Mouse (Mus musculus) heart, embryonic 16.5 days (tissue): ENCODE data around the gene Tgfbr3. TPM values are rescaled to one million over a fixed set of nuclear protein-coding genes. Genes with fewer than 3 reads are reported as not detected.
"Not testable (repeated sequence)": the region's sequence is repeated elsewhere in the genome, so short reads cannot be mapped to it uniquely, and the experiment has no call there.

ENCODE experiments used
- ATAC-seq: fragments of 200-750 bp; cut with Nextera tagmentation; replicated peaks from 2 replicates; pipeline ENCODE4 v1.8.0; 2017; ENCODE audit warnings: moderate number of reproducible peaks; ENCODE audit not compliant: insufficient read depth, low FRiP score; ENCODE audit errors: extremely low read depth
- H3K27ac ChIP-seq: fragments of 300-500 bp; sonication (generic); 2 replicates; pipeline ENCODE4 v1.5.1; 2014; ENCODE audit warnings: mild to moderate bottlenecking, low read length, control low read depth, moderate library complexity
- H3K27me3 ChIP-seq: fragments of 300-500 bp; sonication (generic); 2 replicates; pipeline ENCODE4 v1.6.1; 2014; ENCODE audit warnings: low read length, mixed read lengths; ENCODE audit not compliant: control insufficient read depth, insufficient read depth
- H3K36me3 ChIP-seq: fragments of 300-500 bp; sonication (generic); 2 replicates; pipeline ENCODE4 v1.6.1; 2014; ENCODE audit not compliant: control insufficient read depth, insufficient read depth
- H3K4me1 ChIP-seq: fragments of 300-500 bp; sonication (generic); 2 replicates; pipeline ENCODE4 v1.6.1; 2014; ENCODE audit warnings: low read length, mixed read lengths; ENCODE audit not compliant: control insufficient read depth, insufficient read depth
- H3K4me2 ChIP-seq: fragments of 300-500 bp; sonication (generic); 2 replicates; pipeline ENCODE4 v1.6.1; 2014; ENCODE audit warnings: low read depth, mild to moderate bottlenecking, control low read depth, low read length
- H3K4me3 ChIP-seq: fragments of 300-500 bp; sonication (generic); 2 replicates; pipeline ENCODE4 v1.5.1; 2014; ENCODE audit warnings: mild to moderate bottlenecking, control low read depth, low read length
- H3K9ac ChIP-seq: fragments of 300-500 bp; sonication (generic); 2 replicates; pipeline ENCODE4 v1.6.1; 2014; ENCODE audit warnings: low read length, control low read depth
- H3K9me3 ChIP-seq: fragments of 300-500 bp; sonication (generic); replicated peaks from 2 replicates; pipeline ENCODE4 v1.6.1; 2016; ENCODE audit warnings: low read length; ENCODE audit not compliant: control insufficient read depth
- WGBS: fragments of 180-500 bp; shearing (Covaris S2); extraction: QIAGEN DNeasy Blood & Tissue Kit; methylation state at CpG from one replicate; pipeline ENCODE4 v1.1.7; 2014; 5-methylcytosine and 5-hydroxymethylcytosine counted together
- polyA plus RNA-seq: library from polyadenylated mRNA; unstranded; fragments of >200 nt; fragmentation: Nextera tagmentation; extraction: Ambion mirVana; gene quantifications from 2 replicates; pipeline ENCODE4 v1.2.1, GENCODE M21; 2015

The Tgfbr3 gene
- polyA plus RNA-seq, 1 experiment from 2014 or later, result 20.1 TPM

GRCm38 (mm10) chr5:107251751-107252305, 37.6 kb downstream of the Tgfbr3 start:
- H3K9ac ChIP-seq, result peak overlapping the region; percentile 21; the same call in 1 of the 2 replicates
- H3K36me3 ChIP-seq, result peaks cover 7% of the 10 kb centered on the region
- H3K27ac ChIP-seq, result peak overlapping the region; percentile 91
- H3K27me3 ChIP-seq, result no peaks in the 10 kb centered on the region
- ATAC-seq, result peak; percentile 78
- no peaks in the 10 kb centered on the region for H3K9me3 ChIP-seq
- peak overlapping the region; percentile 37; the same call in 1 of the 2 replicates for H3K4me2 ChIP-seq
- H3K4me1 ChIP-seq, result peaks cover 31% of the 10 kb centered on the region
- 10% methylated on average over 3 of the region's 3 CpGs for WGBS
- no peak overlapping the region for H3K4me3 ChIP-seq

DNA sequence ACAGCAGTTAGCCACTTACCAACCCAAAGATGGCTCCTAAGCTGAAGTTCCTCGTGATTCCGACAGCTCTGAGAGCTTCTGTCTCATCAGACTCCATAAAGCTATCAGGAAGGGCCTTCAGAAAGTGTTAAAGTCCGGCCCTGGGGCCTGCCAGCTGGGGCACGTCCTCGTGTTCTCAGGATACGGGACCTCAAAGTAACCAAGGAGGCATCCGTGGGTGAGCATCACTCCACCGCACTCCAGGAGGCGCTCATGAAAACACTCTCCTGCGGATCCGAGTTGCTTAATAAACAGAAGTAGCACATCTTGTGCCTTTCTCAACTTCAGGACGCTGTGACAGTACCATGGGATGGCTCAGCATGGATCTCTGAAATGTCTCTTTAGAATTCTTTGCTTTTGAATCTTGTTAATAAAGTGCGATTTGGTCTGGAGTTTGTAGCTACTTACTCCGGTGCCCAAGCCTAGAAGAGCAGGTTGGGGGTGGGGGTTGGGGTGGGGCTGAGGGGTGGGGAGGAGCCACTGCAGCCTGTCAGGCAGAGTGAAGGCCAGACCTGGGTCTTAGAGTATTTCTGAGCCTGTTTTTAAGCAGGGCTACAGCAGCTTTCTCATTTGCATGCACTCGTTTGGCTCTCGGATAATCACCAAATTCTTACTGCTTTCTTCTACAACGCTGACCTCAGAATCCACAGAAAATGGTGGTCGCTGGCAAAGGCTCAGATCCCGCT, 38.7 kb downstream of the Tgfbr3 start:
- WGBS, result 38% methylated on average over 19 of the region's 19 CpGs
- no peak for ATAC-seq

DNA sequence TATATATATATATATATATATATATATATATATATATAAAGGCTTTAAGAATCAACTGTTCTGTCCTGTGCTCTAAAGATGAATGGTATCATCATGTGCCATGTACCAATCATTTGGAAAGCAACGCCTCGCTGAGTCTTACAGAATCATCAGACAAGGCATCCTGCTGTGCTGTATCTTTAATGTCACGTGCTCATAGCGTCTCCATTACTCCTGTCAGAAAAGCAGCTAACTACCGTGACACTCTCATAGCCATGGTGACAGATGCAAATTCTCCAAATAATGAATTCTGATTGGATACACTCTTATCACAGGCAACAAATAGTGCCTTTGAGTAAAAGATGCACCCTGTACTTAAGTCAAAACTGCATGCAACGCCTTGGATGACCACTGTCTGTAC, 40.7 kb downstream of the Tgfbr3 start:
- no peak overlapping the region for H3K4me3 ChIP-seq
- no peak overlapping the region for H3K4me2 ChIP-seq
- H3K27ac ChIP-seq, result no peak overlapping the region
- 90% methylated on average over 6 of the region's 6 CpGs for WGBS
- H3K9me3 ChIP-seq, result no peaks in the 10 kb centered on the region; the same call in 1 of the 2 replicates
- H3K4me1 ChIP-seq, result peaks cover 32% of the 10 kb centered on the region
- H3K36me3 ChIP-seq, result 0 out of 2 replicates have a peak, but pooled peaks cover 4% of the 10 kb centered on the region
- H3K27me3 ChIP-seq, result no peaks in the 10 kb centered on the region
- no peak overlapping the region for H3K9ac ChIP-seq
- ATAC-seq, result no peak

More for the DNA sequence above, 38.7 kb downstream of the Tgfbr3 start:
- Histone ChIP-seq H3K9ac (0 out of 2 replicates have a peak overlapping the region, but pooled peaks have one; percentile 4), H3K27ac (peak overlapping the region; percentile 91), H3K9me3 (no peaks in the 10 kb centered on the region; the same call in 1 of the 2 replicates), H3K4me2 (peak overlapping the region; percentile 42), H3K4me1 (peaks cover 31% of the 10 kb centered on the region), H3K4me3 (peak overlapping the region; percentile 24), H3K27me3 (no peaks in the 10 kb centered on the region), H3K36me3 (peaks cover 7% of the 10 kb centered on the region)

DNA sequence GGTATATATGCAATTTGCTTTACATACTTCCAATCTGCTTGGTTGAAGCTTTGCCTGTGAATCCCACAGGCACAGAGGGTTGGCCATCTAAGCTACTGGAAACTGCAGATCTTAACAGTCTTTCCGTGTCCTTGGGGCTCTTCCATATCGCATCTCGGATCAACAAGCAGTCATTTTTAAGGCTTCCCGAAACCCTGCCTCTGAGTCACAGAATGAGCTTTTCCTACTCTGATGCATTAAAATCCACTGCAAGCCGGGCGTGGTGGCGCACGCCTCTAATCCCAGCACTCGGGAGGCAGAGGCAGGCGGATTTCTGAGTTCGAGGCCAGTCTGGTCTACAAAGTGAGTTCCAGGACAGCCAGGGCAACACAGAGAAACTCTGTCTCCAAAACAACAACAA, 41.1 kb downstream of the Tgfbr3 start:
- 94% methylated on average over 11 of the region's 11 CpGs for WGBS
- H3K9ac ChIP-seq, H3K9me3 ChIP-seq, H3K27me3 ChIP-seq, H3K4me2 ChIP-seq, H3K36me3 ChIP-seq, H3K27ac ChIP-seq, ATAC-seq, H3K4me3 ChIP-seq: not testable (repeated sequence)
- peaks cover 35% of the 10 kb centered on the region for H3K4me1 ChIP-seq

GRCm38 (mm10) chr5:107247786-107248185, 41.6 kb downstream of the Tgfbr3 start:
- Histone ChIP-seq H3K27me3 (no peaks in the 10 kb centered on the region), H3K4me3 (no peak overlapping the region), H3K9ac (no peak overlapping the region), H3K27ac (no peak overlapping the region), H3K4me1 (peaks cover 34% of the 10 kb centered on the region), H3K9me3 (no peaks in the 10 kb centered on the region; the same call in 1 of the 2 replicates), H3K4me2 (no peak overlapping the region), H3K36me3 (0 out of 2 replicates have a peak, but pooled peaks cover 4% of the 10 kb centered on the region)
- ATAC-seq, result no peak
- WGBS, result 73% methylated on average over 3 of the region's 3 CpGs

GRCm38 (mm10) chr5:107243445-107243844, 46.0 kb downstream of the Tgfbr3 start:
- H3K27me3 ChIP-seq, result no peaks in the 10 kb centered on the region

DNA sequence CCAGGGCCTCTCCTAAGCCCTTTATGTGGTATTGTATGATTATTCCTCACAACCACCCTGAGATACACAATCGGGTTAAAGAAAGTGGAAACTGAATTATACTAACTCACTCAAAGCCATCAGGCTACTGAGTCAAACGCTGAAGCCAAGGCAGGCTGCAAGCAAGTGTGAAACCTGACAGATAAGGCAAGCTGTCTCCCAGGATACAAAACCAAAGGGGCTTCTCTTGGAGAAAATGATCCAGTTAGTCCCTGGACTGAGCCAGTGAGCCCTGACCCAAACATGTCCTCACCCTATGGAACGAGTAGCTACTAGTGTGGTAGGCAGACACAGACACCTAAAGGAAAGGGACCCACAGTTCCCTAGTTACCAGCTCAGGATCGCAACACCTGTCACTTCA, 46.4 kb downstream of the Tgfbr3 start:
- Histone ChIP-seq H3K4me1 (peaks cover 18% of the 10 kb centered on the region), H3K4me3 (no peak overlapping the region), H3K9ac (no peak overlapping the region), H3K4me2 (no peak overlapping the region), H3K27me3 (no peaks in the 10 kb centered on the region), H3K36me3 (no peaks in the 10 kb centered on the region), H3K9me3 (no peaks in the 10 kb centered on the region; the same call in 1 of the 2 replicates), H3K27ac (no peak overlapping the region; the same call in 1 of the 2 replicates)
- WGBS, result 68% methylated on average over 4 of the region's 4 CpGs
- no peak for ATAC-seq

More at GRCm38 (mm10) chr5:107243445-107243844, 46.0 kb downstream of the Tgfbr3 start:
- Histone ChIP-seq H3K4me2 (no peak overlapping the region), H3K27ac (no peak overlapping the region), H3K4me3 (no peak overlapping the region), H3K36me3 (no peaks in the 10 kb centered on the region), H3K9ac (no peak overlapping the region), H3K4me1 (peaks cover 13% of the 10 kb centered on the region), H3K9me3 (no peaks in the 10 kb centered on the region; the same call in 1 of the 2 replicates)
- no peak for ATAC-seq
- WGBS, result 85% methylated on average over 2 of the region's 2 CpGs

DNA sequence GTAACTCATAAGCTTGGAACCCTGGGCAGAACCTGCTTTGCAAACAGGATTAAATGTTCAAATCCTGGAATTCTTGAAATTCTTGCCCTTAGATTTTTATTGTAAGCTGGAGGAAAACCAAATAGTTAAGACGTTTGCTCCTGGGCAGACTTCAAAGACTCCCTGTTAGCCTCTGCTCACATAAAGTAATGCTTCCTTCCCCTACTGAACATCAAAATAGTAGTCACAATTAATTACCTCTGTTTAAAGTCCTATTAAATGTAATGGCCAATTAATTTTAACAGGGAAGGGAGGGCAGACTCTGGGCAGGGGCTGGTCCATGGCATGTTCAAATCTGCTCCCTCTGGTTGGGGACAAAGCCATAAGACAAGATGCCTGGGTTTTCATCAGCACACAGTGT, 49.2 kb downstream of the Tgfbr3 start:
- H3K4me1 ChIP-seq, result peaks cover 35% of the 10 kb centered on the region
- no peak overlapping the region for H3K4me3 ChIP-seq
- no peaks in the 10 kb centered on the region for H3K27me3 ChIP-seq
- no peak for ATAC-seq
- no peak overlapping the region for H3K9ac ChIP-seq
- H3K9me3 ChIP-seq, result no peaks in the 10 kb centered on the region
- no peak overlapping the region for H3K27ac ChIP-seq
- no peak overlapping the region for H3K4me2 ChIP-seq
- no peaks in the 10 kb centered on the region for H3K36me3 ChIP-seq
- WGBS, result 64% methylated on average over 1 of the region's 1 CpGs

DNA sequence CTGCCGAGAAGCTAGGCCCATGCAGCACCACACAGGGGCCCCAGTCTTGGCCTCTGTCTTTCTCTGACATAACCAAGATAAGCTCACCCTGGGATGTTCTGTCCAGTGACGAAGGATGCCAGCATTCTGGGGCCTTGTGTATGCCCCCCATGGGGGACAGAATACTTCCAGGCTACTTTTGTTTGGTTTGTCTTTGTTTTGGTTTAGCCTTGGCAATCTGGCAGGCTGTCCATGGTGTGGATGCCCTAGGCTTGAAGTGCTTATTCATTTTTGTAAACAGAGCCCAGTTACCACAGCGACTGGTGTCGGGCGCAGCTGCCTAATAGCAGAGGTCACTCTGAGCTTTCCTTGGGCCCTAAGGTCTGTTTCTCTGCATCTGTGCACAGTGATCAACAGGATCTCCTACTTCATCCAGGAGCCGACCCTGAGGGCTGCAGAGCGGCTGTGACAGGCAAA, 51.4 kb downstream of the Tgfbr3 start:
- H3K4me3 ChIP-seq, result no peak overlapping the region
- no peaks in the 10 kb centered on the region for H3K27me3 ChIP-seq
- peak overlapping the region; percentile 44 for H3K27ac ChIP-seq
- no peak overlapping the region for H3K4me2 ChIP-seq
- ATAC-seq, result no peak
- H3K4me1 ChIP-seq, result peaks cover 51% of the 10 kb centered on the region
- 41% methylated on average over 7 of the region's 7 CpGs for WGBS
- H3K36me3 ChIP-seq, result no peaks in the 10 kb centered on the region
- H3K9me3 ChIP-seq, result no peaks in the 10 kb centered on the region
- H3K9ac ChIP-seq, result 0 out of 2 replicates have a peak overlapping the region, but pooled peaks have one; percentile 30
